Mouse (Mus musculus): Measurements from ENCODE around the gene Slc25a1.
"Not testable (repeated sequence)": the region's sequence is repeated elsewhere in the genome, so short reads cannot be mapped to it uniquely, and the experiment has no call there.

Gene Slc25a1

GRCm38 (mm10) chr16:17928087-17928580 is at the start of gene Slc25a1:
Gene Slc25a1 (minus strand): TSS chr16:17928219.
- peak; percentile 42 for DNase-seq (ENCODE audit: low spot score)

GRCm38 (mm10) chr16:17971853-17972252 is 43.8 kb upstream of the Slc25a1 start:
- no peak for DNase-seq (ENCODE audit: low spot score)

- no peak for DNase-seq (ENCODE audit: low spot score)
These were observed 34.1 kb upstream of the Slc25a1 start for GRCm38 (mm10) chr16:17962091-17962490.

GRCm38 (mm10) chr16:17956052-17956638 is 28.1 kb upstream of the Slc25a1 start:
- not testable (repeated sequence) for DNase-seq (ENCODE audit: low spot score)

- DNase-seq (ENCODE audit: low spot score), result no peak
These were observed 23.6 kb upstream of the Slc25a1 start for GRCm38 (mm10) chr16:17951618-17952017.

- no peak for DNase-seq (ENCODE audit: low spot score)
These were observed 22.0 kb upstream of the Slc25a1 start for GRCm38 (mm10) chr16:17950068-17950467.

GRCm38 (mm10) chr16:17949421-17949877 is 21.4 kb upstream of the Slc25a1 start:
- DNase-seq (ENCODE audit: low spot score), result no peak

GRCm38 (mm10) chr16:17945081-17945831 is 17.2 kb upstream of the Slc25a1 start:
- DNase-seq (ENCODE audit: low spot score), result no peak

GRCm38 (mm10) chr16:17943466-17943865 is 15.4 kb upstream of the Slc25a1 start:
- DNase-seq (ENCODE audit: low spot score), result no peak

GRCm38 (mm10) chr16:17939255-17939751 is 11.3 kb upstream of the Slc25a1 start:
- DNase-seq (ENCODE audit: low spot score), result no peak

- no peak for DNase-seq (ENCODE audit: low spot score)
These were observed 10.8 kb upstream of the Slc25a1 start for GRCm38 (mm10) chr16:17938821-17939220.

GRCm38 (mm10) chr16:17938187-17938586 is 10.2 kb upstream of the Slc25a1 start:
- no peak for DNase-seq (ENCODE audit: low spot score)

- DNase-seq (ENCODE audit: low spot score), result no peak
These were observed 8.8 kb upstream of the Slc25a1 start for GRCm38 (mm10) chr16:17936776-17937175.

GRCm38 (mm10) chr16:17934445-17934910 is 6.5 kb upstream of the Slc25a1 start:
- DNase-seq (ENCODE audit: low spot score), result no peak

GRCm38 (mm10) chr16:17933594-17934444 is 5.8 kb upstream of the Slc25a1 start:
- no peak for DNase-seq (ENCODE audit: low spot score)

GRCm38 (mm10) chr16:17931906-17932460 is 4.0 kb upstream of the Slc25a1 start:
- DNase-seq (ENCODE audit: low spot score), result no peak

- DNase-seq (ENCODE audit: low spot score), result no peak
These were observed 1.6 kb upstream of the Slc25a1 start for GRCm38 (mm10) chr16:17929631-17930030.

- no peak for DNase-seq (ENCODE audit: low spot score)
These were observed 1.2 kb upstream of the Slc25a1 start for GRCm38 (mm10) chr16:17929211-17929610.

- no peak for DNase-seq (ENCODE audit: low spot score)
These were observed 647 bp upstream of the Slc25a1 start for GRCm38 (mm10) chr16:17928627-17929104.

GRCm38 (mm10) chr16:17927351-17928082 is 502 bp downstream of the Slc25a1 start:
- DNase-seq (ENCODE audit: low spot score), result no peak

- DNase-seq (ENCODE audit: low spot score), result no peak
These were observed 5.9 kb downstream of the Slc25a1 start for GRCm38 (mm10) chr16:17922163-17922538.

All from urinary bladder, postnatal 10 days (tissue).